Mouse (Mus musculus): ENCODE data around the gene Fam13a.

Fam13a gene

DNA sequence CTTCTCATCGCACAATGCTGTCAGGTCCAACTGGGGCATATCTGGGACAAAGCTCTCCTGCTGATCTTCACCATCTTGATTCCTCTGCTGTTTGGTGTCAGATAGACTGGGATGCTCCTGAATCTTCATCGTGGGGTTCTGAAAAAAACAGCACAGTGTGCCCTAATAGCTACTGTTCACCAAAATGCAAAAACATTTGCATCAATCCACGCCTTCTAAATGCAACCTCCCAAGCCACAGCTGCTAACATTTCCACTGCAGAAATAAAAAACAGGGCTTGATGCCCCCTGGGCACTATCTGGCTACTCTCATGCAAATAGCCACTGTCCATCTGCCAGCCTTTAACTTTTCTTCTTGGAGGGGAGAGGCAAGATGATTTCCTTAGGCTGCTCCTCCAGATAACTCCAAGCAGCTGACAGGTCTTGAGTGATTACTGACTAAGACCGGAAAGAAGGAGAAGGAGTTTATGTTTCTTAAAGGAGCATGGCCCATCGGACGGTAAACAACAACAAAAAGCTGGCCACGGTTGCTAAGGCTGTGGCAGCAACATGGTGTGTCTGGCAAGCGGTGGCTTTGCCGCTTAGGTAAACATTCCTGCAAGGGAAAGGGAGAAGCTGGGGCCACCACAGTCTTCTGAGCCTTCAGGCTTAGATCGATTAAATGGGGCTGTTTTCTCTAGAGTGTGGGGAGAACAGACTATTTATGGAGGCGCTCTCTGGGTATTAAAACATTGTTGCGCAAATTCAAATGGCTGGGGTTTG lies 59.1 kb downstream of the Fam13a start:
- TF ChIP-seq GATA4 (IDR thresholded peaks at IDR 0.05; ENCODE audit: insufficient replicate concordance, low read length): no peak

DNA sequence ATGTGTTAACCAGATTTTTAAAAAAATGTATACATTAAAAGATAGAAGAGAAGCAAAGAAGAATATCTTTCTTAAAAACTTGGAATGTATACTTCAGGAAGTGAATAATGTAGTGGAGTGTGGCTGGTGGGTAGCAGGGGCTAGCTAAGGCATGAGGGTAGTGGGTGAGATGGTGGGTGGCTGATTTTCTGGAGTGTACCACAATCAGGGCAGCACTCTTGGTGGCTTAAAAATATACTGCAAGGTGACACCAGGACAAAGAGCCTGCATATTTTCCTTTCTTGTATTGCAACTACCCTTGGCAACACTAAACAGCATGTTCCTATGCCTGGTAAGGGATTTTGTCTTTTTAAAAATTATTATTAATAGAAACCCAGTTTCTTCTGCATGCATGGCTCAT lies 59.8 kb downstream of the Fam13a start:
- TF ChIP-seq GATA4 (IDR thresholded peaks at IDR 0.05; ENCODE audit: insufficient replicate concordance, low read length): no peak

DNA sequence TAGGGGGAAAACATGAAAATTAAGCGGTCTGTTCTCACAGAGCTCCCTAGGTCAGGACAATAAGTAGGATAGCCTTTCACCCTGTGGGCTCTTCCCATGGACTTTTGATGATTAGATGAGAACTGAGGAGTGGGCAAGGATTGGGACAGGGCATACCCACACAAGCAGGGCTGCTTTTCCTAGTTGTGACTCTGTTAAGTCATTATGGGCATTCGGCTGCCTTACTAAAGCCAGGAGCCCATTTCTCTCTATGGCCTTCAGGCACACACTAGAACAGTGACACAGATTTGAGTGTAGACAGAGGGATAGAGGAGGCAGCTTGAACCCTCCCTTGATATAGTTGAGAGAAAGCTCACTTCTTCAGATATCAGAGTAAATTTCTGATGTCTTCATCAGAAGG lies 60.3 kb downstream of the Fam13a start:
- no peak for TF ChIP-seq GATA4 (IDR thresholded peaks at IDR 0.05; ENCODE audit: insufficient replicate concordance, low read length)

DNA sequence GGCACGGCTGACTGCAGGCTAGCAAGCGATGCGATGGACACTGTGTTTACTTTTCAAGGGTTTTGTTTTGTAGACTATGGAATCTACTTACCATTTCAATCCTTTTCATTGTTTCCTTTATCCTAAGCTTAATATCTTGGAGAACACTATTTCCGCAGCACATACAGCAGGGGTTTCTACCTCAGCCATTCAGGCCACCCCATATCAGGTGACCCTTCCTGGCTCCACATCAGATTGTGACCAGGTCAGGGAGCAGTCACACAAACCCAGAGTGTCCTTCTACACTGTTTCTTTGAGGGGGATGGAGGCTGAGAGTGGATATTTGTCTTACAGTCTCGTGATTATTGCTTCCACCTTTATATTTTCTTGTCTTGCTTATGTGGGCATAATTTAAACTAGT lies 61.7 kb downstream of the Fam13a start:
- TF ChIP-seq GATA4 (IDR thresholded peaks at IDR 0.05; ENCODE audit: insufficient replicate concordance, low read length): no peak

DNA sequence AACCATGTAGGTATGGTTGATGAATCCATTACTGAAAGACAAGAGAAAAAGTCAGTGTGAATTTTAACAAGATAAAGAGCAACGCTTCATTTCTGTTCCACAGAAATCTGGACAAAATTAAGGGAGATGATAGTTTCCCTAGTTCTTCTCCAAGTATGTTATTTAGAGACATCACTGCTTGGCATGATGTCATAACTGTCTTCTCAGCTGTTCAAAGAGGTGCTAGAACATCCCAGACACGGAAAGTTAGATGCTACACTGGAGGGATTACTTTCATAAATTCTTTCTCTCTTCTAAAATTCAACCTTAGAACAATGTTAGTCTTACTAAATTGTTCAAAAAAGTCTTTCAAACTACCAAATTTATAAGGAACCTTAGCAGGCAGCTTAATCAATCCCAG lies 63.8 kb downstream of the Fam13a start:
- TF ChIP-seq GATA4 (IDR thresholded peaks at IDR 0.05; ENCODE audit: insufficient replicate concordance, low read length): no peak

DNA sequence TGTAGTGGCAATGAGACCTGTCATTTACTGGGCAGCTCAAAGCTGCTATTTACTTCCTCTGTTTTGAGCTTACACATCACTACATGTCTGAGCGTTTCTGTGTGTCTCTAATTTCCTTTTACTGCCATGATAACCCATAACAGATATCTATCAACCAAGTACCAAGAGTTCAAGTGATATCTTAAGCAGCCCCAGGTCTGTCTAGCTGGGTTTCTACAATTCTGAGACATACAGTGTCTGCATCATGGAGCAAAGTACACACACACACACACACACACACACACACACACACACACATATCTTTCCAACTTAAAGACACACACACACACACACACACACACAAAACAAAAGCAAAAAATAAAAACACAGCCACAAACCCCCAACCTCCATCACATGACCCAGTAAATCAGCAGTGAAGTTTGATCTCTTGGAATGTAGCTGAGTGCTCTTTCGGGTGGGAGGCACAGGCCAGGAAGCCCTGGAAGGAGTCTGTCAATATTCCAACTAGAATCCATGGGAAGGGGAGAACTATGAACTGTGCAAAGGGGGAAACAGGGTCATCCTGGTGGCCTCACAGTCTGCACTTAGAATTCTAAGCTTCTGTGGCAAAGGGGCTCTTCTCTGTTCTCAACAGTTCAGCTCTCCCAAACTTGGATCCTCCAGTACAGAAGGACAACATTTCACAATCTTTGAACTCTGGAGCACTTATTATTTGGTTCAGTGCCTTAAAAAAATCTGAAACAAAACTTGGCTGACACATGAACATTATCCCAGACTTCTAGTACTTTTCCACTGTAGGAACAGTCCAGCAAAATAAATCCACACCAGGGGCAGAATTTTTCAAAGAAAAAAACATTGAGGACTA lies 73.0 kb downstream of the Fam13a start:
- TF ChIP-seq GATA4 (IDR thresholded peaks at IDR 0.05; ENCODE audit: insufficient replicate concordance, low read length): no peak; the same call in 1 of the 2 replicates

DNA sequence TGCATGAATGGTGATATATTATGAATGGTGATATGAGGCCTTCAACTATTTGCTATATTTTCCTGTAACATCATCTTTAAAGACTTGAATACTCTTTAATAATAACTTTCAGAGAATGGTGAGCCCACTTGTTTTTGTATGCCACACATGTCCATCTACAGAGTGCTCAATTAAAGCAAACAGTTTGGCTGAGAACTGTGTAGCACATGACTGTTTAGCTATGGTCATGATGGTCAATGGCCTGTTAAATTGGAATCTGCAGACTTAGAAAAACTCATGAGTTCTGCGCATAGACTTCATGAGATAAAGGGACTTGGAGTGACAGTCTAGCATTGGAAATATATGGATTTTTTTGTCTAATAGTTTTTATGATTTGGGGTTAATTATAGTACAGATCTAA lies 73.9 kb downstream of the Fam13a start:
- TF ChIP-seq GATA4 (IDR thresholded peaks at IDR 0.05; ENCODE audit: insufficient replicate concordance, low read length): no peak

DNA sequence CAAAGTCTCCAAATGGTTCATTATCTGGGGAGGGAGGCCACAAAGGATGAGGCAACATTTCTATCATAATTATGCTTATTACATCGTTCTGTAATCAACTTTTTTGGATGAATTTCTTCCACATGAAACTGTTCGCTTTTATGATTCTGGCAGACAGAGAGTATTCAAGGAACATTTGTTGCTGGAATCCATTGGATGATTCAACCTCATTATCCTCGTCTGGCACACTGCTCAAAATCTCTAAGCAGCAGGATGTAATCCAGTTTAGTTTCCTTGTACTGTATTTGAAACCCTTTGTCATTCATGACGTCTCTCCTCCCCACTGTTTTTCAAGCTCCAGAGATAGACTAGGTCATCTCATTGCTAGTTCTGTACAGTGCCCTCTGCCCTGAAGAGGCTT lies 77.5 kb downstream of the Fam13a start:
- TF ChIP-seq GATA4 (IDR thresholded peaks at IDR 0.05; ENCODE audit: insufficient replicate concordance, low read length): no peak

DNA sequence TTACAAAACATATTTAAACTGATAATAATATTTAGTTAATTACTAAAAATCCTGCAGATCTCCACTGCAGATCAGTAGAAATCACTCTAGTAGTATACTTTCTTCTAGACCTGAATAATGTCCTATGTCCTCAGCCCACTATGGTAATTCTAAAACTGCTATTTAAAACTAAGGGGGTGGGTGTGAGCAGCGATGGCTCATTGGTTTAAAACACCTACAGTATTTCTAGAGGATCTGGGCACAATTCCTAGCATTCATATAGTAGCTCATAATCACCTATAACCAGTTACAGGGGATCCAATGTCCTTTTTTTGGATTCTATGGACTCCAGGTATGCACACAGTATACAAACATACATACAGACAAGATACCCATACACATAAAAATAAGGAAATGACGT lies 78.1 kb downstream of the Fam13a start:
- TF ChIP-seq GATA4 (IDR thresholded peaks at IDR 0.05; ENCODE audit: insufficient replicate concordance, low read length): no peak

DNA sequence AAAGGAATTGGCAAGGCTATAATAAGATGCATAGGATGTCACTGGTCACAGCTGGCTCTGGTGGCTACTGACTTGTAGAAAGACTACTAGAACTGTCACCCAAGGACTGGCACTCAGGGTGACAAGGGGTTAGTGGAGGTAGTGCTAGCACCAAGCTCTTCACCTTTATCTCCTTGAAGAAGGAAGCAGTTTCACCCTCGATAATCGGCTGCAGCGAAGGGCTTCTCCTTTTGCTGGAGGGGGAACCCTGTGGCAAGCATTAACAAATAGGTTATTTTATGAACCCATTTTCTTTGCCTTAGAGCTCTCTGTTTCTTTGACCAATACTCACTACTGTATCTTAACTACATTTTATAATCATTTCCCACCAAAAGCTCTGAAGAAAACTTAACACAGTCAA lies 80.4 kb downstream of the Fam13a start:
- no peak for TF ChIP-seq GATA4 (IDR thresholded peaks at IDR 0.05; ENCODE audit: insufficient replicate concordance, low read length)

DNA sequence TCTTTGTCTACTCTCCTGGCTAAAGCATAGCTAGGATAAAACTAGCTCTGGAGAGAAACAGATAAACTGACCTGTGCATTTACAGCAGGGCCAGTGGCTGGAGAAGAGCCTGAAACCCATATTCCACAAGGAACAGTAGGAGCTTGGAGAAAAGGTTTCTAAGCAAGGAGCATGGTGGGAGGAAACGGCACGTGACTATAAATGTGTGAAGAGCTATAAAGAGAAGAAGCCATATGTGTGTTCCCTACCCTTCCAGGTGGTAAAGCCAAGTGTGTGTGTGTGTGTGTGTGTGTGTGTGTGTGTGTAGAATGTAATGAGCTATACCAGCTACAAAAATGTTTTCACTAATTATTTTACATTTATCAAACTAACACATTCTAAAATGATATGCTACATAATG lies 82.1 kb downstream of the Fam13a start:
- TF ChIP-seq GATA4 (IDR thresholded peaks at IDR 0.05; ENCODE audit: insufficient replicate concordance, low read length): no peak

DNA sequence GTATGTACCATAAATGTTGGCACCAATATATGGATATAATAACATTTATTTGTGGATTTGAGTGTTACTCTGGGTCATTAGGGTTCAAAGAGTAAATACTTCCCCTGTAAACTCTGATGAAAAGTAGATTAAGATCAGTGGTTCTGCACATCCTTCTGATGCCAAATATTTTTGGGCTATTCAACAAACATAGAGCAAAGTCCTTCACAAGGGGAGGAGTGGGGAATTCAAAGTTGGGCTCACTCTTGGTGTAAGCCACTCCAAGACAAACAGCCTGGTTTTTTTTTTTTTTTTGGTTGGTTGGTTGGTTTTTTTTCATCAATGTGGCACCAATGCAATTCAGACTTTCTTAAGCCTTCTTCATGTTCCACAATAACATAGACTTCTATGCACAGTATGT lies 86.6 kb downstream of the Fam13a start:
- TF ChIP-seq GATA4 (IDR thresholded peaks at IDR 0.05; ENCODE audit: insufficient replicate concordance, low read length): peak; percentile 87

DNA sequence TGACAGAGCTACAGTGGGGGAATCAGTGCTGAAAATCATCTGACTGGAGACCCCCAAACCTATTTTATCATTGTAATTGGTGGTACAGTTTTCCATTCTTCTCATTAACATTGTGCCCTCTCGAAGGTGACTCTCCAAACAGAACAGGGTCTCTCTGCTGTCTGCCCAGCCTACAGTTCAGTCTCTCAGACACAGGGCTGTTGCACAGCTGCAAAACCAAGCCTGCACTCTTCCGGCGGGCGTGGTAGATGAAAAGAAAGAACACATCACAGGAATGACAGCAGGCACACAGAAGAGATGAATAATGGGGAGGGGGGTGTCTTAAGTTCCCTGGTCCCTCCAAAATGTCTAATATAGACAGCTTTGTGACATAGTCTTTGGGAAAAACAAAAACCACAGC lies 90.2 kb downstream of the Fam13a start:
- TF ChIP-seq GATA4 (IDR thresholded peaks at IDR 0.05; ENCODE audit: insufficient replicate concordance, low read length): no peak

DNA sequence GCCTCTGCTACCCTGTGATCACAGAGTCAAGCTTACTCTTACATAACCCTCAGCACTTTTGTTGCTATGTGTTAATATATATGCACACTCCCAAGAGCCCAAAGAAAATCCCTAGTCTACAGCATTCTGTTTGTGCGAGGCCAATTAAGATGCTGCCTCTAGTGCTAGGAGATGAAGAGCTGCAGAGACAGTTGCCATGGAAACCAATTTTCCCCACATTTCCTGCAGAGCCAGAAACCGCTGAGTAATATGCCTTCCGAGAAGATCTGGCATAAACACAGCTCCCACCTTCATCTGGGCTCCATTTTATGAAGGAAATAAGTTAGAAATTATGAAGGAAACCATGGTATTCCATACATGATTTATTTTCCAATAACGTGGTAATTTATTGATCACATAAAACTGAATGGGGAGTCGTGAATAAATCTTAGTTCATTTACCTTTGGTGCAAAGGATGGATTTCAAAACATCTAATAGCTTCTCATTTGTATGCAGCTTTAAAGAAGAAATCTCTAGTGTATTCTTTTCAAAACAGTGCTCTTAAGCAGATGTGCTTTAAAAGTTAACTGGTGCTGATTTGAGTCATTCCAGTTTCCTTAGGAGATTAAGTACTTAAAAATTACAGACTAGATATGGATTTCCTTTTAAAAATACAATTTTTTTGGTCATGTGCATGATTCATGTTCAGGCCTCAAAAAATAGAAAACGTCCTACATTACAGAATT lies 91.0 kb downstream of the Fam13a start:
- no peak for TF ChIP-seq GATA4 (IDR thresholded peaks at IDR 0.05; ENCODE audit: insufficient replicate concordance, low read length)

DNA sequence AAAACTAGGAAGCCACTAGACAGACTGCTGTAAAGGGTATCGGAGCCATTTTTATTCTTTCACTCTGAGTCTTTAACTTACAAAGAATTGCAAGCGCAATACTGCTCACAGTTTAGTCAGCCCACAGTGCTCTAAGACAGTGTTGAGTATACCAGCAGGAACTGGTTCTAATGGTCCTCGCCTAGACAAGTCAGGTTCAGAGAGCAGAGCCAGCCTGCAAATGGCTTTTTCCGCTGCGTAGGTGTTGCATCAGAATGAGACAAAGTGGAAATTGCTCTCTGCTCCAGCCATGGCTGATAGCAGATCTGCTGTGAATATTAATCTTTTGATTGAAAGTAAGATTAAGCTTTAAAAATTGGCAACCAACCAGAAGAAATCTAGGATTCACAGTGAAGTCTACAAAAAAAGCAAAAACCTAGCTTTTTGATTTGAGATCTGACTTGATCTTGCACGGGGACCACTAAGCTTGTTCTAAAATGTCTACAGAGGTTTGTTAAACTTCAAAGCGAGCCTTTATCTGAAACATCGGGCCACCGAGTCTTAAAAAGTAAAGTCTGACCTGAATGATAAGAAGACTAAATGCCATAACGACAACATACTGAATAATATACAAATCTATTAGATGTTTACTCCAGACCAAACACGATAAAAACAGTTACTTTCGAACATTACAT lies 91.7 kb downstream of the Fam13a start:
- peak; percentile 45; the same call in 1 of the 2 replicates for TF ChIP-seq GATA4 (IDR thresholded peaks at IDR 0.05; ENCODE audit: insufficient replicate concordance, low read length)
